Mouse (Mus musculus): Measurements from ENCODE around the gene Fxyd3.

DNA sequence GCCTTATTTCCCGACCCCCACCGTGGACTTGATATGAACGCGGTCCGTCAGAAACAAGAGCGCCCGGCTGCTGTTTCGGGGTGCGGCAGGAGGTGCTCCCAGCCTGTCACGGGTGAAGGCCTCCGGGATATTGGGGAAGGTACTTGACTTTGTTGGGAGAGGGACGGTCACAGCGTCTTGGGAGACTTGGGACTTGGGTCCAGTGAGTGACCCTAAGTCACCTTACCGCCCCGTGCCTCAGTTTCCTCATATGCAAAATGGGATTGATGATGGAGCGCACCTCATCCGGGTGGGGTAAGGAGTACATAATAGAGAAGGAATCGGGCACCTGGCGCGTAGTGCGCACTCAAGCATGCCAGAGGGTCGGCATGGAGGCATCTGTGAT is 24.3 kb downstream of the Fxyd3 start:
- TF ChIP-seq CTCF (IDR thresholded peaks at IDR 0.05 in 2 of 3, conservative IDR thresholded peaks at IDR 0.05 in 1 of 3; ENCODE audit: control insufficient read depth in 1 of 3, insufficient read depth in 1 of 3, low read depth in 2 of 3, low read length in 3 of 3, poor library complexity in 1 of 3, severe bottlenecking in 1 of 3), result no peak
- TF ChIP-seq POLR2A (IDR thresholded peaks at IDR 0.05; ENCODE audit: control insufficient read depth in 1 of 2, insufficient read depth in 1 of 2, low read depth in 1 of 2, low read length in 2 of 2, poor library complexity in 1 of 2), result no peak
- no peak for TF ChIP-seq CHD1 (IDR thresholded peaks at IDR 0.05; ENCODE audit: low read depth, low read length)
- no peak for TF ChIP-seq GATA1 (IDR thresholded peaks at IDR 0.05; ENCODE audit: low read depth, low read length)
- TF ChIP-seq MYC (IDR thresholded peaks at IDR 0.05; ENCODE audit: low read depth, low read length), result no peak
- no peak for TF ChIP-seq POLR2AphosphoS2 (IDR thresholded peaks at IDR 0.05; ENCODE audit: low read length)
- no peak for TF ChIP-seq USF2 (IDR thresholded peaks at IDR 0.05; ENCODE audit: borderline replicate concordance in 1 of 2, insufficient read depth in 1 of 2, low read depth in 1 of 2, low read length in 2 of 2)

Measured in MEL (cell line).